Mouse (Mus musculus) liver, postnatal 0 days (tissue): ENCODE results near the gene Lst1.

Experiments
- CTCF ChIP-seq: sonication (generic); IDR thresholded peaks from 2 replicates; pipeline ENCODE4 v1.5.1; 2016; ENCODE audit warnings: antibody characterized with exemption, low read depth
- EP300 ChIP-seq: IDR thresholded peaks from 2 replicates; pipeline ENCODE4 v1.6.1; 2016; ENCODE audit warnings: antibody characterized with exemption, low read depth, mild to moderate bottlenecking

DNA sequence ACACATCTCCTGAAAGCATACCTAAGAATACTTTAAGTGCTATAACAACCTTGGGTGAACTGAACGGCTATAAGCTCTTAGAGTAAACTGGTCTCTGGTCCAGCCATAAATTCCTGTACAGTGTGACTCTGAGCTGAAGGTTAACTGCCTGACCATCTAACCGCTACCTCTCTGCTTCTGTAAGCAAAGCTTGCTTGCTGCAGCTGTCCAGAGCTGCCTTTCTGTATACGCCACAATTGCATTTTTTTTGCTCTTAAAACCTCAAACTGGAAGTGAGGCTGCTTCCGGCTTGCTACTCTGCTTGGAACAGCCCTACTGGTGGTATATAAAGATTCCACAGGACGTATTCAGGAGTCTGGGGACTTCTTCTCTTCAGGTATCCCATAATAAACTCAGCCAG, 44.4 kb upstream of the Lst1 start:
- no peak for TF ChIP-seq CTCF
- no peak for TF ChIP-seq EP300
